Mouse (Mus musculus) C2C12 (cell line): ENCODE measurements around the gene Ano6. TPM values are rescaled to one million over a fixed set of nuclear protein-coding genes. Genes with fewer than 3 reads are reported as not detected.

Experiments used
- H3K27me3 ChIP-seq: one replicate; pipeline ENCODE4 v1.6.1; 2011; ENCODE audit not compliant: control insufficient read depth, insufficient read depth, insufficient read length
- H3K36me3 ChIP-seq: one replicate; pipeline ENCODE4 v1.6.1; 2011; ENCODE audit not compliant: control insufficient read depth, insufficient read depth
- H3K4me3 ChIP-seq: one replicate; pipeline ENCODE4 v1.5.1; 2011; ENCODE audit warnings: mild to moderate bottlenecking, control low read depth; ENCODE audit not compliant: poor library complexity, insufficient read depth, severe bottlenecking
- H3K79me2 ChIP-seq: one replicate; pipeline ENCODE4 v1.6.1; 2011; ENCODE audit not compliant: control insufficient read depth, insufficient read depth
- H3K79me3 ChIP-seq: one replicate; pipeline ENCODE4 v1.6.1; 2011; ENCODE audit warnings: low read depth, control low read depth
- H3ac ChIP-seq: one replicate; pipeline ENCODE3; 2011; ENCODE audit warnings: low read depth; ENCODE audit not compliant: control insufficient read depth, insufficient read length
- CEBPB ChIP-seq: IDR thresholded peaks from one replicate; pipeline ENCODE4 v1.6.1; 2011; ENCODE audit warnings: low read depth, mild to moderate bottlenecking, control low read depth, moderate library complexity
- CTCF ChIP-seq: IDR thresholded peaks from one replicate; pipeline ENCODE4 v1.5.1; 2011; ENCODE audit not compliant: control insufficient read depth, insufficient read depth, insufficient read length
- FOSL1 ChIP-seq: IDR thresholded peaks from one replicate; pipeline ENCODE4 v1.8.0; 2011; ENCODE audit warnings: mild to moderate bottlenecking, low read length; ENCODE audit not compliant: poor library complexity, insufficient read depth, severe bottlenecking
- MAX ChIP-seq: IDR thresholded peaks from one replicate; pipeline ENCODE4 v1.6.1; 2011; ENCODE audit warnings: mild to moderate bottlenecking, control low read depth
- MYOD1 ChIP-seq: IDR thresholded peaks from one replicate; pipeline ENCODE4 v1.6.1; 2011; ENCODE audit warnings: low read depth; ENCODE audit not compliant: control insufficient read depth, insufficient read length
- MYOG ChIP-seq: IDR thresholded peaks from one replicate; pipeline ENCODE4 v1.6.1; 2011; ENCODE audit not compliant: control insufficient read depth, insufficient read length; ENCODE audit errors: extremely low read depth
- USF1 ChIP-seq: IDR thresholded peaks from one replicate; pipeline ENCODE4 v1.6.1; 2011; ENCODE audit warnings: low read depth, mild to moderate bottlenecking, control low read depth, moderate library complexity
- polyA plus RNA-seq: library from polyadenylated mRNA; unstranded; fragments of >200 nt; fragmentation: generic; extraction: Trizol; gene quantifications from one replicate; pipeline ENCODE4 v1.2.1, GENCODE M21; 2012; ENCODE audit warnings: missing spikeins

The Ano6 gene
- polyA plus RNA-seq, 1 experiment: 73.2 TPM

DNA sequence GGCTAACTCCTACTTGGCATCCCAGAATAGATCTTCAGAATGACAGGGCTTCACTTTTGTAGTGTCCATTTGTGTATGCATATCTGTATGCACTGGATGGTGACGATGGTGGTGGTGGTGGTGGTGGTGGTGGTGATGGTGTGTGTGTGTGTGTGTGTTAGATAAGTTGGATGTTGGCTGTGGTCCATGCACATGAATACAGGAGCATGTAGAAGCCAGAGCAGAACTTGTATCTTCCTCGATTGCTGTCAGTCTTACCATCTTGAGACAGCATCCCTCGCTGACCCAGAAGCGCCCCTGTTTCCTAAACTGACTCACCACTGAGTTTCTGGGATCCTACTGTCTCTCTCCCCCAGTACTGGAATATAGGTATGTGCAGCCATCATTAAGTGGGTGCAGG, 131.0 kb downstream of the Ano6 start:
- Histone ChIP-seq H3K27me3 (no peaks in the 10 kb centered on the region), H3K4me3 (no peak overlapping the region), H3K79me2 (peaks cover 30% of the 10 kb centered on the region), H3ac (no peak overlapping the region), H3K36me3 (peaks cover 63% of the 10 kb centered on the region), H3K79me3 (peaks cover 20% of the 10 kb centered on the region)
- no peak for TF ChIP-seq FOSL1
- no peak for TF ChIP-seq USF1

- H3K4me3 ChIP-seq: no peak overlapping the region
- TF ChIP-seq MYOG: no peak
- no peak for TF ChIP-seq MAX
- TF ChIP-seq MYOD1: no peak
- no peak for TF ChIP-seq USF1
- H3K79me2 ChIP-seq: peaks cover 30% of the 10 kb centered on the region
- H3K79me3 ChIP-seq: peaks cover 20% of the 10 kb centered on the region
- H3K36me3 ChIP-seq: peaks cover 58% of the 10 kb centered on the region
- no peaks in the 10 kb centered on the region for H3K27me3 ChIP-seq
- H3ac ChIP-seq: no peak overlapping the region
Observed at GRCm38 (mm10) chr15:95922558-95922957, 131.9 kb downstream of the Ano6 start.

GRCm38 (mm10) chr15:95925334-95925986, 134.8 kb downstream of the Ano6 start:
- Histone ChIP-seq H3K79me2 (peaks cover 30% of the 10 kb centered on the region), H3K36me3 (peaks cover 63% of the 10 kb centered on the region), H3ac (no peak overlapping the region), H3K79me3 (peaks cover 20% of the 10 kb centered on the region), H3K27me3 (no peaks in the 10 kb centered on the region), H3K4me3 (no peak overlapping the region)
- TF ChIP-seq CTCF (no peak), USF1 (no peak), MYOD1 (no peak), CEBPB (no peak), MYOG (no peak), MAX (no peak), FOSL1 (no peak)

GRCm38 (mm10) chr15:95929087-95929486, 138.4 kb downstream of the Ano6 start:
- peaks cover 15% of the 10 kb centered on the region for H3K79me3 ChIP-seq
- H3ac ChIP-seq: no peak overlapping the region
- H3K36me3 ChIP-seq: peaks cover 64% of the 10 kb centered on the region
- no peaks in the 10 kb centered on the region for H3K27me3 ChIP-seq
- H3K79me2 ChIP-seq: peaks cover 21% of the 10 kb centered on the region
- H3K4me3 ChIP-seq: no peak overlapping the region
- TF ChIP-seq MYOD1 (no peak), MAX (no peak), FOSL1 (no peak), MYOG (no peak), CTCF (no peak), USF1 (no peak), CEBPB (no peak)

DNA sequence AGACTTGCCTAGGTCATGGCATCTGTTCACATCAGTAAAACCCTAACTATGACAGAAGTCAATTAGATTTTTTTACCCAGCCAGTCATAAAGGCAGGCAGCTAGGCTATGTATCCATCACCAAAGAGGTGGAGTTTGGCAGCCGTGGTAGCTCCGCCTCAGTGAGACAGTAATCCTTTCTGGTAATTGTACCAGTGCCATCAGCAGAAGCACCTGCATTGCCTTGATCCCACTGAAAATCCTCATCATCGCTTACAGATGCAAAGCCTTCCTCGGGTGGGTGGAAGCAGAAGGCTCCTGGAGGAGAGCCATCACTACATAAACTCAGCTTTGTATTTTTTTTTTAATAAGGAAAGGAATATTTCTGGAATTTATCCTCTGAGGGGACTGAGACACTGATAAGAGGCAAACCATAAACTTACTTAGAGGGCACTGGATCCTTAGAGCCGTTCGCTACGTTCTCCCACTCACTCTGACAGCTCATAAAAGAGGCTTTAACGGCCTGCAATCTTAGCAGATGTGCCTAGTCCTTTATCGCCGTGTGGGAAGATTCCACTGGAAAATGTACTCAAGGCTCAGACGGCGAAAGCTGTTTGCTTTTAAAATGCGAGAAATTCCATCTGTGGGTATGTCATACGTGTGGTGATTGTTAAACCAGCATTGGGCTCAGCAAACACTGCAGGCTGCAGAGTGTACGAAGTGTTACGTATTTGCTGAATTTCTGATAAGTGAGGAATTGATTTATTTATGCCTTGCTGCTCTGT, 140.6 kb downstream of the Ano6 start:
- Histone ChIP-seq H3K36me3 (peaks cover 62% of the 10 kb centered on the region), H3K4me3 (no peak overlapping the region), H3K79me3 (no peaks in the 10 kb centered on the region), H3ac (no peak overlapping the region), H3K27me3 (no peaks in the 10 kb centered on the region), H3K79me2 (peaks cover under 1% of the 10 kb centered on the region)
- peak; percentile 5 for TF ChIP-seq MYOD1
- no peak for TF ChIP-seq CTCF

DNA sequence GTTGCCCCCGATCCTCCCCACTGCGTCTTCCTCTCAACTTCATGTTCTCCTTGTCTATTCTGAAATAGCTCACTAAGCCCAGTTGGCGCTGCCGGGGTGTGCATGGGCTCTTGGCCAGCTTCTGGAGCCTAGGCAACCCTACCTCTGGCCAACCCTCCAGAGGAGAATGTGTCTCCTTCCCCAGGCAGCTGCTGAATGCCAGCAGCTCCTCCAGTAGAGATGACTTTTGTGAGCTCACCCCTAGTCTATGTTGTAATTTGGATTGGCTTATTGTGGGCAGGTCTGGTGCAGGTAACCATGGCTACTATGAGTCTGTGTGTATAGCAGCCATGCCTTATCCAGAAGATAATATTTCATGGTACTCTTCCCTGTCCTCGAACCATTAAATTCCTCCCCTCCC, 141.7 kb downstream of the Ano6 start:
- Histone ChIP-seq H3K27me3 (no peaks in the 10 kb centered on the region), H3K36me3 (peaks cover 67% of the 10 kb centered on the region), H3K4me3 (no peak overlapping the region), H3K79me2 (no peaks in the 10 kb centered on the region), H3ac (no peak overlapping the region), H3K79me3 (no peaks in the 10 kb centered on the region)
- no peak for TF ChIP-seq MYOG
